Mouse (Mus musculus): Measurements from ENCODE around the gene Nckap5.

- TF ChIP-seq POLR2A (IDR thresholded peaks at IDR 0.05; ENCODE audit: low read depth, low read length) (no peak), CTCF (conservative IDR thresholded peaks at IDR 0.05; ENCODE audit: insufficient read depth, insufficient read length, low read depth, low read length) (no peak)
These were observed 694.9 kb downstream of the Nckap5 start for GRCm38 (mm10) chr1:126135717-126136116.
